Mouse (Mus musculus): ENCODE data around the gene Card11.
A peak's percentile ranks its signal among the peaks of the same experiment; 100 is the strongest.

Card11 gene

GRCm38 (mm10) chr5:140830314-140831063 lies 169.9 kb downstream of the Card11 start, which contains the start of gene Gna12:
TSS of gene Gna12 (minus strand) at chr5:140830431.
- peak; percentile 96 to 99 for DNase-seq

- DNase-seq = peak; percentile 55 to 69
Measured at GRCm38 (mm10) chr5:140829911-140830294, 170.5 kb downstream of the Card11 start.

DNA sequence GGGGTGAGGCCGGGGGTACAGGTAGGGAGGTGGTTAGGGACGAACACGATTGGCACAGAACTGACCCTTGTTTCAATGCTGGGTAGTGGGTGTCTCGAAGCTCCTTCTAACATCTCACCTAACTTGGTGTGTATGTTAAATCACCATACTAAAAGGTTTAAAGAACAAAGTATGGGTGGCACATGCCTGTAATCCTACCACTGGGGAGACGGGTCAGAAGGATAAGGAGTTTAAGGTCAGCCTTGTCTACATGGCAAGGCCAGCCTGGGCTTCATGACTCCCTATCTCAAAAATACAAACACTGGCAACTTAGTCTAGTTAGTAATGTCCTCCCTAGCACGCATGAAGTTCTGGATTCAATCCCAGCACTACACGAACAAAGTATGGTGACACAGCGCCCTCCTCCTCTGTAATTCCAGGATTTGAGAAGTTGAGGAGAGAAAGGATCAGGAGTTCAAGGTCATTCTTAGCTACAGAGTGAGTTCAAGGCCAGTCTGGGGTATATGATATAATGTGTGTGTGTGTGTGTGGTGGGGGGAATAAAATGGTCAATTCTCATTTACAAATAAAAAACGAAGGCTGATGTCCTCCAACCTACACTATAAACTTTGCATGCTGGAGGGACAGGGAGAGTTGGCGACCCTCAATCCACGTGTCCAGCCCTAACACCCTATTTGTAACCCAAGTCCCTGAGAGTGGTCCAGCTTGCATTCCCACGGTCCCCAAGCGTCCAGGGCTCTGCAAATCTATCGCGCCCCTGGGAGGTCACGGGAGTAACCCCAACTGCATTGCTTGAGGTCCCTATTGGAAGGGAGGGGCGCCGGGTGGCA lies 171.1 kb downstream of the Card11 start:
- no peak for DNase-seq

DNA sequence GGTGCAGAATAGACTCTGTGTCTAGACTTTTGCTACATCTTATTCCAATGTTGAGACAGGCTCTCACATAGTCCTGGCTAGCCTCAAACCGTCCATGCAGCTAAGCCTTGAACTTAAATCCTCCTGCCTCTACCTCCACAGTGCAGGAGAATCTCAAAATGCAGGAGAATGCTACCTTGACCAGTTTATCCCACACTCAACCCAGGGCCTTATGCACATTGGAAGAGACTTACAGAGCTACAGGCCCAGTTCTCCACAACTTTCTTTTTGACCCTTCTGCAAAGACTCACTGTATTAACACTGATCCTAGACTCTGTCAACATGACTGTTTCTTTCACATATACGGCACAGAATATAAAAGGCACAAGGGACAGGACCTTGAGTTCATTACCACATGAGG lies 172.0 kb downstream of the Card11 start:
- no peak for DNase-seq

- DNase-seq = no peak
Measured at GRCm38 (mm10) chr5:140827896-140828295, 172.5 kb downstream of the Card11 start.

- no peak for DNase-seq
Measured at GRCm38 (mm10) chr5:140827413-140827812, 173.0 kb downstream of the Card11 start.

- peak in 1 of 2 experiments; percentile 22 for DNase-seq
Measured at GRCm38 (mm10) chr5:140826796-140827195, 173.6 kb downstream of the Card11 start.

GRCm38 (mm10) chr5:140826118-140826517 lies 174.3 kb downstream of the Card11 start:
- DNase-seq = no peak

GRCm38 (mm10) chr5:140824126-140824525 lies 176.3 kb downstream of the Card11 start:
- no peak for DNase-seq

DNA sequence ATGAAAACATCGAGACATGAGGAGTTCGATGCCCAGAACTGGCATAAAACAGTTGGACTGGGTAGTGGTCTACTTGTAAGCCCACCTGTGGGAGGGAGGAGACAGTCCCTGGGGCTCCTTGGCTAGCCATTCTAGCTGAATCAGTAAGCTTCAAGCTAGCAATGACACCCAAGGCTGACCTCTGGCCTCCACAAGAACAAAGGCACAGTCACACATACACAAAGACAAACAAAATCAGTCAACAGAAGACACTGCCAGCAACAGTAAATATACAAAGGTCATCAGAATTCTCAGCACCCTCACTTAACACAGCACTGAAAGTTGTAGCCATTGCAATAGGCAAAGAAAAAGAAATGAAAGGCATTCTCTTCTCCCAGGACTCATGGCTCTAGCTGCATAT lies 177.0 kb downstream of the Card11 start:
- no peak for DNase-seq
